14 mouse cellular contexts compared by ENCODE assay signal in the genomic region with DNA sequence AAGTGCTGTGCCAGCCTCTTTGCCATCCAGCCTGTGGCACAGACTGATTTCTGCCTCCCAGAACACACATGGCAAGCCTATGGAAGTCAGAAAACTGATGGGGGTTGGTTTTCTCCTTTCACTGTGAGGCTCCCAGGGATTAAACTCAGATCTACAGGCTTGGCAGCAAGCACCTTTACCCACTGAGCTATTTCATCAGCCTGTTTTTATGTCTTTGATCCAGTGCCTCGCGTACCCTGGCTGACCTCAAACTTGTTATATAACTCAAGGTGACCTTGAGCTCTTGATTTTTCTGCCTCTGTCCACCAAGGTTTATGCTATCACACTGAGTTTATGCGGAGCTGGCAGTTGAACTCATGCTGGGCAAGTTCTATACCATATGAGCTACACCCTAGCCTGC. TPM values are rescaled to one million over a fixed set of nuclear protein-coding genes. Genes with fewer than 3 reads are reported as not detected.
DNase-seq lines count a peak whose midpoint lies in the region; ATAC-seq and TF ChIP-seq lines count a peak whose summit lies in the region.
"Had no signal": no experiment of that assay in that cellular context is flagged by ENCODE, and none has a peak within 500 bp of the region (broad histone marks: within the 10 kb centered on the region; RNA-seq: fewer than 3 reads in every experiment).

No protein-coding gene starts in this region.

- no peaks in the 10 kb centered on the region for H3K4me1 ChIP-seq in heart, embryonic 11.5 days (ENCODE audit: control insufficient read depth, insufficient read depth, low read length)
- no peaks in the 10 kb centered on the region for H3K4me1 ChIP-seq in lung, embryonic 14.5 days (ENCODE audit: insufficient read depth)
- H3K4me1 ChIP-seq in intestine, embryonic 16.5 days (ENCODE audit: control insufficient read depth, insufficient read depth, low read length): no peaks in the 10 kb centered on the region
- no peaks in the 10 kb centered on the region for H3K4me1 ChIP-seq in stomach, embryonic 14.5 days (ENCODE audit: control insufficient read depth, insufficient read depth, low read length)
- H3K4me1 ChIP-seq: liver, embryonic 13.5 days had no signal

- WGBS in heart, embryonic 11.5 days (ENCODE audit: insufficient replicate concordance): 36% methylated on average over 3 of the region's 3 CpGs
- 43% methylated on average over 3 of the region's 3 CpGs for WGBS in lung, embryonic 14.5 days
- 41% methylated on average over 3 of the region's 3 CpGs for WGBS in intestine, embryonic 16.5 days
- WGBS in stomach, embryonic 14.5 days: 42% methylated on average over 3 of the region's 3 CpGs

- no peak for DNase-seq in heart, postnatal 25 days (ENCODE audit: low spot score)
- DNase-seq in lung, embryonic 14.5 days: peak; percentile 4
- no peak for DNase-seq in lung, postnatal 25 days (ENCODE audit: low spot score)
- no peak for DNase-seq in right cerebral cortex, adult 18-20 months
- no peak for DNase-seq in adipocyte (ENCODE audit: low spot score)
- DNase-seq: cerebellum, adult 11 months; gastrocnemius, adult 2 months; layer of hippocampus, adult 9-11 months; liver, embryonic 13.5 days; right cerebral cortex, postnatal 4 days had no signal

- peaks cover 27% of the 10 kb centered on the region for H3K9me3 ChIP-seq in heart, embryonic 11.5 days (replicated peaks; ENCODE audit: control insufficient read depth, low read length)
- H3K9me3 ChIP-seq in lung, embryonic 14.5 days (ENCODE audit: low read depth, low read length): peaks cover 60% of the 10 kb centered on the region
- peaks cover 7% of the 10 kb centered on the region for H3K9me3 ChIP-seq in intestine, embryonic 16.5 days (ENCODE audit: control insufficient read depth, low read length)
- peaks cover 28% of the 10 kb centered on the region for H3K9me3 ChIP-seq in stomach, embryonic 14.5 days (ENCODE audit: control insufficient read depth, low read depth, low read length)

- H3K27ac ChIP-seq in heart, embryonic 11.5 days (ENCODE audit: low read depth, low read length): no peak overlapping the region
- no peak overlapping the region for H3K27ac ChIP-seq in lung, embryonic 14.5 days (ENCODE audit: low read depth)
- H3K27ac ChIP-seq in intestine, embryonic 16.5 days (ENCODE audit: low read length): no peak overlapping the region
- no peak overlapping the region for H3K27ac ChIP-seq in stomach, embryonic 14.5 days (ENCODE audit: low read length)
- H3K27ac ChIP-seq: gastrocnemius, adult 2 months; liver, embryonic 13.5 days had no signal

- H3K36me3 ChIP-seq in heart, embryonic 11.5 days (ENCODE audit: control insufficient read depth, insufficient read depth, low read length): no peaks in the 10 kb centered on the region
- no peaks in the 10 kb centered on the region for H3K36me3 ChIP-seq in lung, embryonic 14.5 days (ENCODE audit: insufficient read depth)
- no peaks in the 10 kb centered on the region for H3K36me3 ChIP-seq in intestine, embryonic 16.5 days (ENCODE audit: control insufficient read depth, insufficient read depth, low read length)
- no peaks in the 10 kb centered on the region for H3K36me3 ChIP-seq in stomach, embryonic 14.5 days (ENCODE audit: control insufficient read depth, insufficient read depth, low read length)
- H3K36me3 ChIP-seq: liver, embryonic 13.5 days had no signal

- no peak overlapping the region for H3K4me3 ChIP-seq in heart, embryonic 11.5 days (ENCODE audit: low read depth, low read length)
- no peak overlapping the region for H3K4me3 ChIP-seq in lung, embryonic 14.5 days (ENCODE audit: low read depth, low read length)
- no peak overlapping the region for H3K4me3 ChIP-seq in intestine, embryonic 16.5 days (ENCODE audit: low read length)
- no peak overlapping the region for H3K4me3 ChIP-seq in stomach, embryonic 14.5 days (ENCODE audit: low read depth, low read length)
- H3K4me3 ChIP-seq: gastrocnemius, adult 2 months; liver, embryonic 13.5 days had no signal

- ATAC-seq in heart, embryonic 11.5 days (replicated peaks; ENCODE audit: insufficient number of reproducible peaks, low FRiP score, low TSS enrichment): peak; percentile 12
- no peak for ATAC-seq in lung, embryonic 14.5 days (ENCODE audit: insufficient read depth)
- 0 out of 2 replicates have a peak, but pooled peaks have one; percentile 18 for ATAC-seq in intestine, embryonic 16.5 days
- ATAC-seq in stomach, embryonic 14.5 days (ENCODE audit: insufficient number of reproducible peaks, insufficient read depth, low FRiP score, low read depth): peak; percentile 20; the same call in 1 of the 2 replicates

- no peak for TF ChIP-seq CTCF in lung, embryonic 14.5 days (IDR thresholded peaks at IDR 0.05; ENCODE audit: low read depth)

- H3K9ac ChIP-seq in heart, embryonic 11.5 days (ENCODE audit: low read depth, low read length): no peak overlapping the region
- H3K9ac ChIP-seq in lung, embryonic 14.5 days: no peak overlapping the region
- no peak overlapping the region for H3K9ac ChIP-seq in intestine, embryonic 16.5 days (ENCODE audit: low read depth, low read length)
- H3K9ac ChIP-seq in stomach, embryonic 14.5 days (replicated peaks; ENCODE audit: low read depth, low read length): no peak overlapping the region
- H3K9ac ChIP-seq: liver, embryonic 13.5 days had no signal

- intact Hi-C loops in heart, postnatal 25 days (cut with DNase I): loop anchor here (2.0 kb wide), 1 partner anchor 310 kb away; no protein-coding TSS in a partner anchor

- H3K4me2 ChIP-seq in heart, embryonic 11.5 days: no peak overlapping the region
- no peak overlapping the region for H3K4me2 ChIP-seq in lung, embryonic 14.5 days
- no peak overlapping the region for H3K4me2 ChIP-seq in intestine, embryonic 16.5 days (ENCODE audit: low read depth, low read length)
- H3K4me2 ChIP-seq in stomach, embryonic 14.5 days (replicated peaks; ENCODE audit: low read depth, low read length): no peak overlapping the region
- H3K4me2 ChIP-seq: liver, embryonic 13.5 days had no signal

- no peaks in the 10 kb centered on the region for H3K27me3 ChIP-seq in heart, embryonic 11.5 days (ENCODE audit: control insufficient read depth, insufficient read depth, low read length)
- no peaks in the 10 kb centered on the region for H3K27me3 ChIP-seq in lung, embryonic 14.5 days (ENCODE audit: insufficient read depth, low read length)
- H3K27me3 ChIP-seq in intestine, embryonic 16.5 days (replicated peaks; ENCODE audit: control insufficient read depth, insufficient read depth, low read length): no peaks in the 10 kb centered on the region
- H3K27me3 ChIP-seq in stomach, embryonic 14.5 days (ENCODE audit: control insufficient read depth, insufficient read depth, low read length): no peaks in the 10 kb centered on the region
- H3K27me3 ChIP-seq: CH12.LX; liver, embryonic 13.5 days had no signal

RNA-seq across cellular contexts. Expression of a gene that starts 59.2 kb away (rescaled TPM):
- 8.6 and 9.7 TPM in 2 replicates for polyA plus RNA-seq in heart, embryonic 11.5 days (2014; fragmentation: Nextera tagmentation; extraction: Ambion mirVana)
- total RNA-seq in heart, postnatal 25 days (2021): 1 to 10 TPM; 7.4 to 8.4 TPM
- 5.1 and 5.4 TPM in 2 replicates for polyA plus RNA-seq in lung, embryonic 14.5 days (2014; fragmentation: Nextera tagmentation; extraction: Ambion mirVana)
- 2.9 and 3.1 TPM in 2 replicates for polyA plus RNA-seq in intestine, embryonic 16.5 days (2015; fragmentation: Nextera tagmentation; extraction: Ambion mirVana)
- 8.1 and 8.3 TPM in 2 replicates for polyA plus RNA-seq in stomach, embryonic 14.5 days (2014; fragmentation: Nextera tagmentation; extraction: Ambion mirVana)
